Mouse (Mus musculus): ENCODE measurements at regions not wholly inside any gene's neighbourhood (a gene's known extent, or its start where the extent isn't known, plus 50 kb on each side); places are given as distances from the start of the nearest gene placed in this dataset.
"Not testable (repeated sequence)": the region's sequence is repeated elsewhere in the genome, so short reads cannot be mapped to it uniquely, and the experiment has no call there.

DNA sequence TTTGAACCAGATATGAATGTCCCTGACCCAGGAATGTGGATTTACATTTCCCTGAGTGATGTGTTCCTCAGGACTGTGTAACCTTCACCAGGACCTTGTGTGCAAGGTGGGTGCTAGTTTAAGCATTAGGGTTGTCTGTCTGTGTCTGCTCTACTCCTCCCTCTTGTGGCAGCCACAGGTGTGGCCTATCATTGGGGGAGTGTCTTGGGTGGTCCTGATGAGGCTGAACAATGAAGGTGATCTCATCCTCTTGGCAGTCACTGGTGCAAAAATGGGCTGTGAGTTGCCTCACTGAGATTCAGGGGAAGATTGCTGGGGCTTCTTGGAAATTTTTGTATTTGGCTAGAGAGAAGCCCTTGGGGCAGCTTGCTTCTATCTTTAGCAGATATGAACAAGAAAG is 179.4 kb upstream of the Ube2e1 start:
- DNase-seq = no peak

DNA sequence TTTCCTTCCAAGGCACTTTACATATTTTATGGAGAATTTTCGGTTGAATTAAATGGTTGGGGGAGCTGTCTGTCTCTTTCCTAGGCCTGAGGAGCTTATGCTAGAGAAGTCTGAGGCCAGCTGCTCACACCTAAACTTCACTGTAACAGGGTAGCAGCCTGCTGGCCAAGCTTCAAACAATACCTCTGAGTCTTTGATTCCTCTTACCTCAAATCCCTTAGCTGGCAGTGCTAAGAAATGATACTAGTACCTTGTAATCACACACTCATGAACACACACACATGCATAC is 176.6 kb upstream of the Ube2e1 start:
- DNase-seq = no peak

DNA sequence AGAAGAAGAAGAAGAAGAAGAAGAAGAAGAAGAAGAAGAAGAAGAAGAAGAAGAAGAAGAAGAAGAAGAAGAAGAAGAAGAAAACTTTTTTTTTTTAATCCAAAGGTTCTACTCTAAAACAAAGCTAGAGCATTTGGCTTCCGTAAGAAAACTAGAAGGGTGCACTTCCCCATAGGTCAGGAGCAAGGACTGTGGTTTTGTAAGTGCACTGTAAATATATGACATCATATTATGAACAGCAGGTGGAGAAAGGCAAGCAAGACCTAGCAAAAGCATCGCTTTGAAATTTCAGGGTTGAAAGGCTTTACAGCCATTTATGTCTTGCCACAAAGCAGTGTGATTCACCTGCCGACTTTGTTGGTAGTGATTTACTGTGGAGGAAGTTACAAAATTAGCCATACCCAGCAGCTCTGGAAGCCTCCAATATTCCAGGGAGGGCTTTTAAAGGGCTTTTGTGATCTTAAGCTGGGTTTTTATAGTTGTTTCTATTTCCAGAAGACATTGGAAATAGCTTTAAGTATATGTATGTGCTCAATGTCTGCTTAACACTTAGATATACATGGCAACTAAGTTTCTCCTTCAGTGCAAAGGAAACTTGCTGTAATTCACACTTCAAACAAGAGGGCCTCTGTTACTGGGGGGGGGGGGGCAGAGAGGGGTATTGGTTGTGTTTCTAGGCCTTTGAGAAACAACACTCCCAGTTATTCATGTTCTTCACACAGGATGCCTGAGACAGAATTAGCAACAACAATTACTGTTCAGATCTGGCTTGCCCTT is 176.1 kb upstream of the Ube2e1 start:
- DNase-seq = no peak

- DNase-seq = peak; percentile 54
Measured at GRCm38 (mm10) chr14:18506168-18506567, 174.5 kb upstream of the Ube2e1 start.

GRCm38 (mm10) chr14:18500249-18500832 is 168.7 kb upstream of the Ube2e1 start:
- peak; percentile 25 for DNase-seq

- no peak for DNase-seq
Measured at GRCm38 (mm10) chr14:18494048-18494447, 162.4 kb upstream of the Ube2e1 start.

- DNase-seq = no peak
Measured at GRCm38 (mm10) chr14:18486132-18486800, 154.6 kb upstream of the Ube2e1 start.

- no peak for DNase-seq
Measured at GRCm38 (mm10) chr14:18485526-18485925, 153.9 kb upstream of the Ube2e1 start.

GRCm38 (mm10) chr14:18476795-18477320 is 145.2 kb upstream of the Ube2e1 start:
- peak; percentile 33 for DNase-seq

DNA sequence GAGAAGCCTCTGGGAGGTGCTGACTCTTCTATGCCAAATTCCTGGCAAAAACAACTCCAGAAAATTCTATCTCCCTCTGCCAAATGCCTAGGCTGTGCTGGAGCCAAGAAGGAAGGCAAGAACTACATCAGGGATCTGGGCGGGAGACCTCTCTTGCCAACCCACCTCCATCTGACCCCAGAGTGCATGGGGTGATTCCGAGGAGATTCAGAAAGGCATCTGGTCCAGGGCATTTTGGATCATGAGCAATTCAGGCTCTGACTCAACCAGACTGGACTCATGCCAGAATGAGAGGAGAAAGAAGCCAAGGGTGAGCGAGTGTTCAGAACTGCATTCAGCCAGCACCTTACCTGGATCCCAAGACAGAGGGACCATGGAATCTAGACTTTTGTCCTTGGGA is 137.0 kb upstream of the Ube2e1 start:
- DNase-seq = no peak

DNA sequence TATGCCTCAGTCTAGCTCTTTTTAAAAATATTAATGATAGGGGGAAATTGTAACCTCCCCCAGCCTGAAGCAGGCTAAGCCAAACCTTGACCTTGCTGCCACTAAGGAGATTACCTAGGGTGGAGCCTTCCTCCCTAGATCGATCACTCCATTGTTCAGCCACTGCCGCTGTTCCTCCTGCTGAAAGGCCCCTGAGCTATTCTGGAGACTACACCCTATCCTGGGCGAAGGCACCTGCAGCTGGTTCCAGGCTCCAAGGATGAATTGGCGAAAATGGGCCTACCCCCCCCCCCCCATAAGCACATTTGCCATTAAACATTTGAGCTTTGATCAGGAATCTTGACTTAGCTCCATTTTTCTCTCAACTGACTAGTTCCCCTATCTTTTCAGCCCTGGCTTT is 135.2 kb upstream of the Ube2e1 start:
- not testable (repeated sequence) for DNase-seq

- DNase-seq = not testable (repeated sequence)
Measured at GRCm38 (mm10) chr14:18464199-18464598, 132.5 kb upstream of the Ube2e1 start.

DNA sequence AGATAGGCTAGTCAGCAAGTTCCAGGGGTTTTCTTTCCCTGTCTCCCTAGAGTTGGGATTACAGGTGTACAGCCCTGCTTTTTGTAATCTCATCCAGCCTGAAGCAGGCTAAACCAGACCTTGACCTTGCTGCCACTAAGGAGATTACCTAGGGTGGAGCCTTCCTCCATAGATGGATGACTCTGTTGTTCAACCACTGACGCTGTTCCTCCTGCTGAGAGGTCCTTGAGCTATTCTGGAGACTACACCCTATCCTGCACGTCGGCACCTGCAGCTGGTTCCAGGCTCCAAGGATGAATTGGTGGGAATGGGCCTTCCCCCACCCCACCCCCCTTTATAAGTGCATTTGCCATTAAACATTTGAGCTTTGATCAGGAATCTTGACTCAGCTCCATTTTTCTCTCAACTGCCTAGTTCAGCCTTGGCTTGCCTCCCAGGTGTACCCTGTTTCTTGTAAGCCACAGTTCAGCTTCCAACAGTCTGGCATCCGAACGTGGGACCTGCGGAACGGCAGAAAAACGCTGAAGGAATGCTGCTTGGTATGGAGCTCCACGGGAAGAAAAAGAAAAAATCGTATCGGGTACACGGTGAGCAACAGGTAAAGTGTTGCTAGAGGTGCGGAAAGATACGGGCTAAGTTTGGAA is 131.7 kb upstream of the Ube2e1 start:
- DNase-seq = peak; percentile 5

GRCm38 (mm10) chr14:18462381-18462780 is 130.7 kb upstream of the Ube2e1 start:
- DNase-seq = no peak

GRCm38 (mm10) chr14:18448666-18449065 is 117.0 kb upstream of the Ube2e1 start:
- no peak for DNase-seq

DNA sequence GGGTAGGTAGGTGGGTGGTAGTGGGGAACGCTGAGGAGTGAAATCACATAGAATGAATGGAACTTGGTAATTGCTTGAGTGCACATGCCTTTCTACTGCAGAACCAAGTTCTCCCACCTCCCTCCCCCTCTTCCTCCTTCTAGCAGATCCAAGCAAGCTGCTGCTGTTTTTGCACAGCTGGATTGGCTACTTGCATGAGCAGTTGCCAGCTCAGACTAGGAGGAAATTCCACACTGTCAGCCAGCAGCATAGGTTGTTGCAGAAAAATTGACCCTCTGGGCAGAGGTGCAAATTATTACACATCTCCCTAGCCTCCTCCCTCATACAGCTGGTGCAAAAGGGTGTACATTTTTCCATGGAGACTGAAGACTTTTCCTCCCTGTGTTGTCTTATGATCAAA is 112.8 kb upstream of the Ube2e1 start:
- DNase-seq = no peak

DNA sequence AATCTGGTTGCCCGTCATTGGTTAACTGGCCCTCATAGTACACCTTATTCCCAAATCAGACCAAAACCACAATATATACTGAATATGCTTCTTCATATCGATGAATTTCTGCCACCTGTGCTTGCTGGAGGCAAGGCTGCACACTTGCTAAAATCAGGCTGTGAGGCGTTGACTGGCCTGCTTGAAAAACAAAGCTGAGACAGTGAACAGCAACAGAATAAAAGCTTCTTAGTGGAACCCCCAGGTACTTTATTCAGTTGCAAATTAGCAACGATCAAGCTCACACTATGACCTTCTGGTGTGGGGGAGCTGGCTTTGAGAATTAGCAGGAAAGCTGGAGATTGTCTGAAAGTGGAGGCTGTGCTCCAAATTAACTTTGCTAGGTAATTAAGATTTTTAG is 97.3 kb upstream of the Ube2e1 start:
- not testable (repeated sequence) for DNase-seq

DNA sequence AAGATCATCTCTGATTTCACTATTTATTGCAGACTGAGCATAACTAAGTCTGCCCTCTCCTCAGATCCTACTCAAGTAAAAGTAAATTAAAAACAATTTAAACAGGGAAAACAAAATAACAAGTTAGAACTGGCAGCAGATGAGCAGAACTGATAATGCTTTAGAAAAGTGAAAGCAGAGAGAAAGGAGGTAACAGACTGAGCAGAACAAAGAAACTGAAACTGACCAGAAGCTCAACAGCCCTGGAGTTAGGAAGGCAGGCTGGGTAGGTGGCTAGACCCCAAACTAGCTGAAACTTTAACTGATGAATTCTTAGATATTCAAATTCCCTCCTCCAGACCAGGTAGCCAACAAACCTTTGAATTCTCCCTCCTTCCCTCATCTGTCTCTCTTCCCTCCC is 94.2 kb upstream of the Ube2e1 start:
- no peak for DNase-seq

DNA sequence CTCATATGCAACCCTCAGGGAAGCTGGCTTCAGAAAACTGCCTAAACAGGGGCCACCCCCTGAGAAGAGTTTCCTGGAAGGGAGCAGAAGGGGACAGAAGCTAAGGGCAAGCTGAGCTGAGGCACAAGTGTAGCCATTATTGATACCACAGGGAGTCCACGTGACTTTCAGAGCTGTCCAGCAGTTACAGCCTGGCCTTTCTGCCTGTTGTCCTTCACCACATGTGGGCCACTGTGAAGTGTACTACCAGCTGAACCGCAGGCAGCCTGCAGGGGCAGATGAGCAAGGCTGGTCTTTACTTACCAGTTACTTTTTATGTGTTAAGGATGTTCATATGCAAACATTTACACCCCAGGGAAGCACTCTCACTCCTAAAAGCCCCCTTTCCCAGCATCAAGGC is 85.2 kb upstream of the Ube2e1 start:
- DNase-seq = no peak

DNA sequence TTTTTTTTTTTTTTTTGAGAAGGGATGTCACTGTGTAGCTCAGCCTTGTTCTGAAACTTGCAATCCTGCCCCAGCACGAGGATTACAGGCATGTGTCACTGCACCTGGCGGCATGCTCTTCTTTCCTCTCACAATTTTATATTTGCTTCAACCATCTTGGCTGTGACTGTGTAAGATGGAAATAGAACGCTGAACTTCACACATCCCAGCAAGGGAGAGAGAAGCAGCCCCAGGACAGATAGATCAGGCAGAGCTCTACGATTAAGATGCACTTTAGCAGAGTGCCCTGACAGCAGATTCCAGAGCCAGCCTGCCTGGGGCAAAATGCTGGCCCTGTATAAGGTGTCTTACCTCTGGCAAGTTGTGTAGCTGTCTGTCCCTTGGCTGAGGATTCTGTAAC is 84.7 kb upstream of the Ube2e1 start:
- DNase-seq = peak; percentile 41

DNA sequence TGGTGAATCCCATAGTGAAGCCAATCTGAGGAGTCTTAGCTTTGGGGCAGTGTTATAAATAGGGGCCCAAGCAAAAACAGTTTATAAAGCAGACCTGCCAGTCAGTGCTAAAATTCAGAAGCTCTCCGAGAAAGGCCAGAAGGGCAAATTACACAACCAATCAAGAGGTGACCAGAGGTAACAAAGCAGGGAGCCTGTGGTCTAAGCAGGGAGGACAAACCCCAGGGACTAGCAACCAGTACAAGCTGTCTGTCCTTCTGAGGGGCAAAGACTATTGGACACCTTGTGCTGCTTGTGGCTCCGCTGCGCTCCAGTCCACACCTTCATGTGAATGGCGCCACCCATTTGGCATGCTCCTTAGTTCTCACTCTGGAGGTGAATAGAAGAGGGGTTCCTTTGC is 67.3 kb upstream of the Ube2e1 start:
- no peak for DNase-seq

DNA sequence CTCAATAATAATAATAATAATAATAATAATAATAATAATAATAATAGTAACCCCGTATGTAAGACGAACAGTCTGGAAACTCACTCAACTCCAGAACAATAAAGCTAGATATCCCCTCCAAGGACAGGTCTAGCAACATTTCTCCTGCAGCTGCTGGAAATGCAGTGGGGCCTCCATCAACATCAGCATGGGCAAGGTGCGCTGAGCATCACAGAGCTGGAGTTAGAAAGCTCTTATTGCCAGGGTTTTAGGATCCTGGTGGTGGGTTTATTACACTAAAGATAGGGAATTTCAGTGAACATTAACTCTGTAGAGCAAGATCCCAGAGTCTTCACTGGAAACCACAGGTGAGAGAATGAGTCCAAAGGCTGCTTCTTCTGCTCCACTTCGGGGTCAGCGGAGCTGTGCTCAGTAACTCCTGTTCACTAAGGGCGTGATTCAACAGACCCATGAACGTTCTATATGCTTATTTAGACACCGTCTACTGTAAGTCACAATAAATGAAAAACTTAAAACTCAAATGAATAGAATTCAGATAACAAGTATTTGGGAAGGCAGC is 64.6 kb upstream of the Ube2e1 start:
- no peak for DNase-seq

DNA sequence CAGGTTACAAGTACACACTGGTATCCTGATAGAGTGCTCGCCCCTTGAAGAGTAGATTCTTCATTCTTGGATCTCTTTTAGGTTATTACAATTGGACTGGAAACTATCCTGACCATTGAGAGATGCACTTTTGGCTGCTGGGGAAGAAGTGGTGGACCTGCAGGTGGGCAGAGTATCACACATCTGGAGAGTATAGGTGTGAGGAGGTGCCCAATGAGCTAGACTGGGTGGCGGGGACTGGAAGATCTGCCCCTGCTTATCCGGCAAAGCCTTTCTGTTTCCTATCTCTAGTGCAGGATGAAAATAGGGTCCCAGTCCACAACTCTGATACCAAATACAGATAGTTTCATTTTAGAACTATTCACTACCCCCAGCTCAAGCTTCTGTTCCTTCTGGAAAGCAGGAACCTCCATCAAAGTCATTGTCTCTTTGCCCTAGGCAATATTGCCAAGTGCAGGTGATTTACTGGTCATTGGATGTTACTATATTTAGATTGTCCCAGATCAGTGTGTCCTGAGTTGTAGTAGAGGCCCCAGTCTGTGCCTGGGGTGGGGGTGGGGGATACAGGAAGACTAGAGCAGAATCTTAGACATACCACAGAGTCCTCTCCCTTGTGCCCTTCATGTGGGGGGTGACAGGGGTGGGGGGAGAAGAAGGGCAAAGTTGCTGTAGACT is 62.5 kb upstream of the Ube2e1 start:
- no peak for DNase-seq
